8 mouse cellular contexts compared by ENCODE assay signal in genomic region chr7:25789129-25789440, GRCm38 (mm10). TPM values are rescaled to one million over a fixed set of nuclear protein-coding genes. Genes with fewer than 3 reads are reported as not detected.
DNase-seq lines count a peak whose midpoint lies in the region; ATAC-seq lines count a peak whose summit lies in the region.

No protein-coding gene starts in this region.

- no peaks in the 10 kb centered on the region for H3K9me3 ChIP-seq in heart, embryonic 13.5 days
- H3K9me3 ChIP-seq in embryonic facial prominence, embryonic 11.5 days (replicated peaks; ENCODE audit: control insufficient read depth, low read length), result no peaks in the 10 kb centered on the region
- H3K9me3 ChIP-seq in hindbrain, embryonic 14.5 days (ENCODE audit: control insufficient read depth, low read length), result no peaks in the 10 kb centered on the region
- no peaks in the 10 kb centered on the region for H3K9me3 ChIP-seq in midbrain, embryonic 16.5 days (replicated peaks; ENCODE audit: control insufficient read depth, low read length, poor library complexity, severe bottlenecking)

- peaks cover 6% of the 10 kb centered on the region; the same call in 1 of the 2 replicates for H3K36me3 ChIP-seq in heart, embryonic 13.5 days
- no peaks in the 10 kb centered on the region for H3K36me3 ChIP-seq in embryonic facial prominence, embryonic 11.5 days (replicated peaks; ENCODE audit: control insufficient read depth, insufficient read depth, low read depth, low read length)
- no peaks in the 10 kb centered on the region for H3K36me3 ChIP-seq in hindbrain, embryonic 14.5 days (replicated peaks; ENCODE audit: control insufficient read depth, insufficient read depth)
- H3K36me3 ChIP-seq in midbrain, embryonic 16.5 days (ENCODE audit: control insufficient read depth, insufficient read depth, low read length), result no peaks in the 10 kb centered on the region

- peak overlapping the region; percentile 70; the same call in 1 of the 2 replicates for H3K27ac ChIP-seq in heart, embryonic 13.5 days (replicated peaks)
- no peak overlapping the region for H3K27ac ChIP-seq in embryonic facial prominence, embryonic 11.5 days (replicated peaks; ENCODE audit: low read depth, low read length)
- H3K27ac ChIP-seq in hindbrain, embryonic 14.5 days, result no peak overlapping the region
- H3K27ac ChIP-seq in midbrain, embryonic 16.5 days (ENCODE audit: low read length), result no peak overlapping the region

- H3K27me3 ChIP-seq in heart, embryonic 13.5 days (replicated peaks), result 0 out of 2 replicates have a peak, but pooled peaks cover 3% of the 10 kb centered on the region
- no peaks in the 10 kb centered on the region for H3K27me3 ChIP-seq in embryonic facial prominence, embryonic 11.5 days (ENCODE audit: control insufficient read depth, insufficient read depth, low read length)
- no peaks in the 10 kb centered on the region for H3K27me3 ChIP-seq in hindbrain, embryonic 14.5 days (ENCODE audit: control insufficient read depth, insufficient read depth, low read length)
- no peaks in the 10 kb centered on the region for H3K27me3 ChIP-seq in midbrain, embryonic 16.5 days (ENCODE audit: control insufficient read depth, insufficient read depth, low read depth, low read length)

- H3K4me2 ChIP-seq in heart, embryonic 13.5 days, result peak overlapping the region; percentile 91
- H3K4me2 ChIP-seq in embryonic facial prominence, embryonic 11.5 days (ENCODE audit: low read depth, low read length), result peak overlapping the region; percentile 77
- H3K4me2 ChIP-seq in hindbrain, embryonic 14.5 days (replicated peaks), result peak overlapping the region; percentile 60
- peak overlapping the region; percentile 56 for H3K4me2 ChIP-seq in midbrain, embryonic 16.5 days (ENCODE audit: low read length)

- no peak for ATAC-seq in heart, embryonic 13.5 days (ENCODE audit: extremely low read depth, insufficient number of reproducible peaks, low FRiP score, low TSS enrichment)
- ATAC-seq in embryonic facial prominence, embryonic 11.5 days (replicated peaks; ENCODE audit: insufficient number of reproducible peaks, low FRiP score, low TSS enrichment, low read depth), result no peak
- no peak for ATAC-seq in hindbrain, embryonic 14.5 days (ENCODE audit: low FRiP score)
- ATAC-seq in midbrain, embryonic 16.5 days, result no peak
- no peak for ATAC-seq in activated CD4-positive, CD25-positive, alpha-beta regulatory T cell, adult 4 months

- peaks cover 37% of the 10 kb centered on the region for H3K4me1 ChIP-seq in heart, embryonic 13.5 days
- H3K4me1 ChIP-seq in embryonic facial prominence, embryonic 11.5 days (ENCODE audit: control insufficient read depth, insufficient read depth, low read length), result peaks cover 7% of the 10 kb centered on the region
- H3K4me1 ChIP-seq in hindbrain, embryonic 14.5 days (replicated peaks; ENCODE audit: control insufficient read depth, insufficient read depth, low read length), result peaks cover 11% of the 10 kb centered on the region; the same call in 1 of the 2 replicates
- peaks cover 9% of the 10 kb centered on the region for H3K4me1 ChIP-seq in midbrain, embryonic 16.5 days (ENCODE audit: control insufficient read depth, insufficient read depth, low read length)

- H3K4me3 ChIP-seq in heart, embryonic 13.5 days, result peak overlapping the region; percentile 76
- peak overlapping the region; percentile 53 for H3K4me3 ChIP-seq in embryonic facial prominence, embryonic 11.5 days (ENCODE audit: low read depth, low read length)
- H3K4me3 ChIP-seq in hindbrain, embryonic 14.5 days (replicated peaks; ENCODE audit: low read length), result no peak overlapping the region; the same call in 1 of the 2 replicates
- no peak overlapping the region for H3K4me3 ChIP-seq in midbrain, embryonic 16.5 days (ENCODE audit: low read depth, low read length)

- peak overlapping the region; percentile 86 for H3K9ac ChIP-seq in heart, embryonic 13.5 days
- H3K9ac ChIP-seq in embryonic facial prominence, embryonic 11.5 days (replicated peaks; ENCODE audit: low read length), result peak overlapping the region; percentile 59
- H3K9ac ChIP-seq in hindbrain, embryonic 14.5 days, result no peak overlapping the region
- H3K9ac ChIP-seq in midbrain, embryonic 16.5 days (ENCODE audit: low read depth, low read length), result no peak overlapping the region

- DNase-seq in heart, postnatal 36 days, result no peak
- DNase-seq in embryonic facial prominence, embryonic 11.5 days (ENCODE audit: low spot score), result no peak
- no peak for DNase-seq in hindbrain, embryonic 14.5 days (ENCODE audit: low spot score)
- DNase-seq in layer of hippocampus, adult 18-20 months (ENCODE audit: low spot score in 2 of 2), result no peak
- DNase-seq in spleen, postnatal 10 days (ENCODE audit: low spot score in 2 of 2), result no peak

- intact Hi-C loops in heart, postnatal 36 days (cut with DNase I), result no loop called here

- WGBS in heart, embryonic 13.5 days, result 21% methylated on average over 3 of the region's 3 CpGs
- WGBS in embryonic facial prominence, embryonic 11.5 days, result 28% methylated on average over 3 of the region's 3 CpGs
- WGBS in hindbrain, embryonic 14.5 days, result 38% methylated on average over 3 of the region's 3 CpGs
- WGBS in midbrain, embryonic 16.5 days, result 25% methylated on average over 3 of the region's 3 CpGs

RNA-seq across cellular contexts. Expression of gene Axl, which starts 0.6 kb away (rescaled TPM):
- 47.3 and 48.6 TPM in 2 replicates for polyA plus RNA-seq in heart, embryonic 13.5 days (2015; fragmentation: Nextera tagmentation; extraction: Ambion mirVana)
- 10 to 100 TPM; 81.0 to 94.8 TPM for total RNA-seq in heart, postnatal 36 days (2021)
- 30.3 and 36.4 TPM in 2 replicates for polyA plus RNA-seq in embryonic facial prominence, embryonic 11.5 days (2014; fragmentation: Nextera tagmentation; extraction: Ambion mirVana)
- polyA plus RNA-seq in hindbrain, embryonic 14.5 days (2014; fragmentation: Nextera tagmentation; extraction: Ambion mirVana), result 16.8 and 20.6 TPM in 2 replicates
- polyA plus RNA-seq in midbrain, embryonic 16.5 days (2015; fragmentation: Nextera tagmentation; extraction: Ambion mirVana), result 14.9 and 17.1 TPM in 2 replicates
- 10 to 100 TPM; 38.2 to 45.2 TPM for total RNA-seq in layer of hippocampus, adult 18-20 months (2021)
- polyA plus RNA-seq in activated CD4-positive, CD25-positive, alpha-beta regulatory T cell, adult 4 months (2017; shearing (Covaris generic)), result 10 to 100 TPM; 16.5 to 26.4 TPM

RNA-seq across cellular contexts. Expression of gene Cyp2s1, which starts 27.6 kb away (rescaled TPM):
- 2.7 and 3.0 TPM in 2 replicates for polyA plus RNA-seq in heart, embryonic 13.5 days (2015; fragmentation: Nextera tagmentation; extraction: Ambion mirVana)
- 10 to 100 TPM in 1 of 2 experiments, 1 to 10 TPM in 1; 4.4 to 10.1 TPM for total RNA-seq in heart, postnatal 36 days (2021)
- 2.5 and 3.4 TPM in 2 replicates for polyA plus RNA-seq in embryonic facial prominence, embryonic 11.5 days (2014; fragmentation: Nextera tagmentation; extraction: Ambion mirVana)
- polyA plus RNA-seq in hindbrain, embryonic 14.5 days (2014; fragmentation: Nextera tagmentation; extraction: Ambion mirVana), result 1.6 and 2.2 TPM in 2 replicates
- 2.8 and 3.2 TPM in 2 replicates for polyA plus RNA-seq in midbrain, embryonic 16.5 days (2015; fragmentation: Nextera tagmentation; extraction: Ambion mirVana)
- total RNA-seq in layer of hippocampus, adult 18-20 months (2021), result 1 to 10 TPM; 1.6 to 1.7 TPM
- polyA plus RNA-seq in activated CD4-positive, CD25-positive, alpha-beta regulatory T cell, adult 4 months (2017; shearing (Covaris generic)), result 1 to 10 TPM; 3.2 to 4.9 TPM

RNA-seq across cellular contexts. Expression of gene Hnrnpul1, which starts 34.5 kb away (rescaled TPM):
- 38.1 and 38.8 TPM in 2 replicates for polyA plus RNA-seq in heart, embryonic 13.5 days (2015; fragmentation: Nextera tagmentation; extraction: Ambion mirVana)
- total RNA-seq in heart, postnatal 36 days (2021), result 10 to 100 TPM; 78.4 to 82.7 TPM
- polyA plus RNA-seq in embryonic facial prominence, embryonic 11.5 days (2014; fragmentation: Nextera tagmentation; extraction: Ambion mirVana), result 73.3 and 76.8 TPM in 2 replicates
- 54.7 and 55.2 TPM in 2 replicates for polyA plus RNA-seq in hindbrain, embryonic 14.5 days (2014; fragmentation: Nextera tagmentation; extraction: Ambion mirVana)
- 38.3 and 41.1 TPM in 2 replicates for polyA plus RNA-seq in midbrain, embryonic 16.5 days (2015; fragmentation: Nextera tagmentation; extraction: Ambion mirVana)
- 100 to 1,000 TPM in 1 of 2 experiments, 10 to 100 TPM in 1; 99.1 to 110 TPM for total RNA-seq in layer of hippocampus, adult 18-20 months (2021)
- polyA plus RNA-seq in activated CD4-positive, CD25-positive, alpha-beta regulatory T cell, adult 4 months (2017; shearing (Covaris generic)), result 10 to 100 TPM; 47.1 to 58.0 TPM

Comparison
In these comparisons a context has a peak if more than half of its experiments do, and no peak if none do; other contexts are left out.
1. H3K4me3 ChIP-seq: peak in heart, embryonic 13.5 days (single experiment) and embryonic facial prominence, embryonic 11.5 days (single experiment); none in hindbrain, embryonic 14.5 days (single experiment) and midbrain, embryonic 16.5 days (single experiment).
2. H3K9ac ChIP-seq: peak in heart, embryonic 13.5 days (single experiment) and embryonic facial prominence, embryonic 11.5 days (single experiment); none in hindbrain, embryonic 14.5 days (single experiment) and midbrain, embryonic 16.5 days (single experiment).
3. Peak in every context shown above with its lines, with median percentiles within 50 percentile points of each other: H3K4me2 ChIP-seq.